Mouse (Mus musculus) lung, postnatal 4 days (tissue): ENCODE data around the gene Pqlc2.
A peak's percentile ranks its signal among the peaks of the same experiment; 100 is the strongest.

Source experiments
- DNase-seq, 2 experiments: peaks; one replicate each; pipeline ENCODE4 v3.0.0; 2021

Pqlc2 gene

GRCm38 (mm10) chr4:139302241-139302640, 8.3 kb downstream of the Pqlc2 start:
- no peak for DNase-seq

DNA sequence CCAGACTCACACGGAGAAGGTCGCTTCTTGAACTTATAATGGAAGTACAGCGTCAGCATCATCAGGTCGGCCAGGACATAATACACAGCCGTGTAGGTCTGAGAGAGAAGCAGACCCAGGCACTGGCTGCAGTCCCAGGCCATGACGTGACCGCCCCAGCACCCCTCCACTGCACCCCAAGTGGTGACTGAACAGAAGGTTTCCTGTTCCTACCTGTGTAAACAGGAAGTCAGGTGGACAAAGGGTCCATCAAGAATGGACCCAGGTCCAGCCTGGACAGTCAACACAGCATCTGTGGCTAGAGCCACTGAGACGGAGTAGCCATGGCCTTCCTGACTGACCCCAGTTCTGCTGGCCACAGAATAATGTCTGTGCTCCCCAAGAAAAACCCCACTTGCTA, 8.7 kb downstream of the Pqlc2 start:
- DNase-seq: no peak

DNA sequence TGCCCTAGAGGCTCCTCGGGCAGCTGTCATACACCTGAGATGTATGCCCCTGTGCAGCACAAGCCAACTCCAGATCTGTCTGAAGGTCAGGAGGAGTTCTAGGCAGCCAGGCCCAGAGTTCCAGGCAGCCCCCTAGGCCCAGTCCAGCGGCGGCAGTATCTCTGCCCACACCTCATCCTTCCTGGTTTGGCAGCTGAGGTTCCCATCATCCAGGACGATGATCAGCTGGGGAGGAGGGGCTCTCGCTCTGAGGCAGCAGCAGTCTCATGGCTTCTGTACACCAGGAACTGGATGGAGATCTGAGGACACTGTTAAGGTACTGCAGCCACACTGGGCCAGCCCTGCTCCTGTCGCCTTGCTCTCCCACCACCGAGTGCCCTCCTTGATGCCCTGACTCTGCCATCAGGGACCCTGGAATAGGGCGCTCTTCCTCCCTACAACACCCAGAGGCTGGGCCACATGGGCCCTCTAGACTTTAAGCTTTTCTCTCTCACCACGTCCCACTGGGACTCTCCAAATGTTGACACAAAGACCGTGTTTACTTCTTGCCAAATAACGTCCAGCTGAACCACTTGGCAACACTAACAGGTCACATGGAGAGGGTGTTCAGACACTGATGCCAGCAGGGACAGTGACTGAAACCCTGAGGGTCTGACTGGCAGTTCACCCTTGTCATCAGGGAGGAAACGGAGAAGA, 11.7 kb downstream of the Pqlc2 start:
- DNase-seq: peak; percentile 39 to 65

- peak in 1 of 2 experiments; percentile 46 for DNase-seq
Observed at GRCm38 (mm10) chr4:139297566-139297965, 12.9 kb downstream of the Pqlc2 start.

DNA sequence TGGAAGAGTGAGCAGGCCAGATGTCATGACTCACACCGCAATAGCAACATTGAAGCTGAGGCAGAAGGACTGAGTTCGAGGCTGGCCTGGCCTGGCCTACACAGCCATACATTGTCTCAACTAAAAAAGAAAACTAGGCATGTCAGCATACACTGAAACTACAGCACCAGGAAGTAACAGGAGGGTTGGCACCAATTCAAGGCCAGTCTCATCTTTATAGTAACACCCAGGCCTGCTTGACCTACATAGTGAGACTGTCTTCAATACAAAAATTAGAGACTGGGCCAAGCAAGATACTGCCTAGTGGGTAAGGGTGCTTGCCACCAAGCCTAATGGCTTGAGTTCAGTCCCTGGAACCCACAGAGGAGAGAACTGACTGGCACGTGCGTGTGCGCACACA, 18.5 kb downstream of the Pqlc2 start:
- no peak for DNase-seq

DNA sequence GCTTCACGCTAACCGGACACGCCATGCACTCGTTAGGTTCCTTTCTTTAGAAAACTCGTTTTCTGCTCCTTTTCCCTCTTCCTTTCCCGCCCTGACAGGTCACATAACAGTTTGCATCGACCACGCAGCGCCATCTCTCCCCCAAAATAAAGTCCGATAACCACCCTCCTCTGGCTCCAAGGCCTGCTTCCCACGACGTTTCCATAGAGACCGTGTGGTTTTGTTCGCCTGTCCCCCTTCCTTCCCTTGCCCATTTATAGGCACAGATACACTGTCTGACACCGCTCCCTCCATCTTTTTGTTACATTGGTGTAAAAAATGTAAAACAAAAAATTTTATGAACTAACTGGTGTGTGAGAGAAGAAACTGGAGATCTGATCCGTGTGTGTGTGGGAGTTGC, 19.4 kb downstream of the Pqlc2 start:
- no peak for DNase-seq

GRCm38 (mm10) chr4:139289017-139289416, 21.5 kb downstream of the Pqlc2 start:
- DNase-seq: peak; percentile 64 to 68

DNA sequence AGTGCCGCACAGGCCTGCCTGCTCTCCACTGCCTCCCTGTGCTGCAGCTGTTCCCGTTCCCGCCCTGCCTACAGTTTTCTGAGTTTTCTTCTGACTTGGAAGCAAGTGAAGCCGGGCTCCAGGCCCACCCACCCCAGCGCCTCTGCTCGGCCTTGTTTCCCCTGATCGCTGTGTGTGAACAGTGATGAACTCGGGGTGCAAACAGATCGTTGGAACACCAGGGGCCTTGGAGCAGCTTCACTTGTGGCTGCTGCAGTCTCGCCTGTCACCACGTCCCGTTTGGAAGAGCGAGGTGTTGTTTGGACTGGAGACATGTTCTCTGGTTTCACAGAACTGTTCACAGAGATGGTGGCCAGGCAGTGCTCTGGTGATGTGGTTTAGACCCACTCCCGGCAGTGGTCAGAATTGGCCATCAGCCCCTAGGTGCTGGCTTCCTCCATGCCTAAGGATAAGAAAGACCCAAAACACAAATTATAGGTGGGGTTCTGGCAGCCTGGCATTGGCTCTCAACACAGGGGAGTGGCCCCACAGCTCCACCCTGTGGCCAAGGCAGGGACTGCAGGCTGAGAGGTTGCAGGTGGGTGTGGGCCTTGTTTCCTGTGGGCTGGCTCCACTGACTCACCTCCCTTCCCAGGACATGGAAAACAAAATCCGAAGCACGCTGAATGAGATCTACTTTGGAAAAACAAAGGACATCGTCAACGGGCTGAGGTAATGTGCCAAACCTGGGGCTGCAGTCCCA, 23.2 kb downstream of the Pqlc2 start:
- peak; percentile 80 to 87 for DNase-seq

DNA sequence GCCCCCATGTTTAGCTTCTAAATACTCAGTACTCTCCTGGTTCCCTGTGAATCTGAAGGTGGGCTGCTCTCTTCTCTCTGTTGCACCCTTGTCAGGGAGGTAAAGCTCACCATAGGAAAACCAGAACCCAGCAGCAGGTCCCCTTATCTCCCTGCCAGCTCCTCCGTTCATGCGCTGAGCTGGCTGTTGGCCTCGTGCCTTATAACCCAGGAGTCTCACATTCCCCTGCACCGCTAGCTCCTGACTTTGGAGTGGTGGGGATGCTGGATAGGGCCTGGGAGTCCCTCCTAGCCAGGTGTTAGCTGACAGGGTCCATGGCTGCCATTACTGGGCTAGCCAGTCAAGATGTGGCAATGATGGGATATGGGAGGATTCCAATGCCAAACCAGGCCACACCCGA, 24.3 kb downstream of the Pqlc2 start:
- no peak for DNase-seq

- DNase-seq: no peak
Observed at GRCm38 (mm10) chr4:139284877-139285276, 25.6 kb downstream of the Pqlc2 start.

GRCm38 (mm10) chr4:139282955-139283417, 27.5 kb downstream of the Pqlc2 start:
- DNase-seq: no peak

DNA sequence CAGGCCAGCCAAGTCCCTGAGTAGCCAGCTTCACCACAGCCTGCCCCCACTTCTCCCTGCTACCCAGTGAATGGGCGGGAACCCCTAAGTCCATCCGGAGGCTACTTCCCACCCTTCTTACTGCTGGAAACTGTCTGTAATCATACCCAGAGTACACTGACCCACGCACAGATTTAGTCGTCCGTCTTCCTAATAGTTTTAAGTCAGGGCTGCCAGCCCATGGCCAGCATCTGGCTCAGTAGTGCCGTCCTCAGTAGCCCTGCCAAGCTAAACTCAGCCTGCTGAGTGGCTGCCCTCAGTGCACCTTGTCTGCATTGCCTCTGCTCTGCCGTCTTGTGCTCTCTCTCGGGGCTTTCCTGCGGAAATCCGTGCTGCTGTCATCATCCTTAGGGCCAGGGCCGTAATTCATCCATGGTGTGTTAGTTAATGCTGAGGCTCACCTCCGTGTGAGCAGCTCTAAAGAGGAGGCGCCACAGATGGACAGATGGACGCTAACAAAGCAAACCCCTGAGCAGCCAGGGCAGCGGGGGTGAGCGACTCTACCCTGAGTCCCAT, 28.6 kb downstream of the Pqlc2 start:
- DNase-seq: no peak

DNA sequence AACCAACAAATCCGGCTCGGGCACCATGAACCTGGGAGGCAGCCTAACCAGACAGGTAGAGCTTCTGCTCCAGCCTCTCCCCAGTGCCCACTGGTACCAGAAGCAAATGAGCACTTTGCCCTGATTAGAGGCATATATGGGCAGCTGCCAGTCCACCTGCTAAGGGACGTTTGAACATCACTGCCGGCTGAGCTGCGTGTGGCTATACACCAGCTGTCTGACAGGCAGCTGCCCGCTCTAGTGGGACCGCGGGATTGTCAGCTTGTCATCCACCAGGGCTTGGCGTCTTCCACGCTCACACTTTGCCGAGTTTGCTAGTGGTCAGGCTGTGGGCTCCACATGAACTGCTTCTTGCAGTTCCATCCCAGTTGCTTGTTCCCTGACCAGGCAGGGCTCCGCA, 30.0 kb downstream of the Pqlc2 start:
- DNase-seq: no peak

DNA sequence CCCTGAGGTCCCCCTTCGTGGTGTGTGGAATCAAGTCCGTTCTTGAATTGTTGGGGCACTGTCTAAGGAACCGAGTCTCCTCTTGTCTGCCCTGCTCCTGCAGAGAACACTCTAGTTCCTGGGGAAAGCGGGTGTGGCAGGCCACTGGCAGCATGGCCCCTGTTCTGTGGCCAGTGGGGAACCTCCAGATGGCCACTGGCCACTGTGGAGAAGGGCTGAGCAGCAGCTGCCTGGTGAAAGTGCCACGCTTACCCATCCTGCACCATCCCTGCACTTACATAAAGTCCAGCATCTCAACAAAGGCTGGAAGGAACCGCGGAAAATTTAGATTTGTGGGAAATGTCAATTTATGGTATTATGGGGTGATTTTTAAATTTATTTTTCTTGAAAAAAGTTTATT, 34.1 kb downstream of the Pqlc2 start:
- DNase-seq: no peak

DNA sequence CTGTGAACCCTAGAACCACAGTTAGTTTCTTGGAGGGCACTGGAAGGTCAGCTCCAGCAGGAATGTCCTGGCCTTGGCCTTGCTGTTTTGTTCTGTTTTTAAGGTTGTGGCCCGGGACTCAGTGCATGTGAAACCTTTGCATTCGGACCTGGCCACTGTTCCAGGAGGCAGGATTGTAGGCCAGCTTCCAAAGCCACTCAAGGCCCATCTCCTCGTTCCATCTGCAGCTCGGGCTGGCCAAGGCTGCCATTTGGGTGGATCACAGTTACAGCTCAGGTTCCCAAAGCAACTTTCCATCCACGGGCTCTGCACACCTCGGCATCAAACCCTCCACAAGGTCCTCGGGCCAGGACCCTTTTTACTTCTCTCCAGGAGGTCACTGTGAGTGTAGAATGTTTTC, 35.9 kb downstream of the Pqlc2 start:
- DNase-seq: no peak

DNA sequence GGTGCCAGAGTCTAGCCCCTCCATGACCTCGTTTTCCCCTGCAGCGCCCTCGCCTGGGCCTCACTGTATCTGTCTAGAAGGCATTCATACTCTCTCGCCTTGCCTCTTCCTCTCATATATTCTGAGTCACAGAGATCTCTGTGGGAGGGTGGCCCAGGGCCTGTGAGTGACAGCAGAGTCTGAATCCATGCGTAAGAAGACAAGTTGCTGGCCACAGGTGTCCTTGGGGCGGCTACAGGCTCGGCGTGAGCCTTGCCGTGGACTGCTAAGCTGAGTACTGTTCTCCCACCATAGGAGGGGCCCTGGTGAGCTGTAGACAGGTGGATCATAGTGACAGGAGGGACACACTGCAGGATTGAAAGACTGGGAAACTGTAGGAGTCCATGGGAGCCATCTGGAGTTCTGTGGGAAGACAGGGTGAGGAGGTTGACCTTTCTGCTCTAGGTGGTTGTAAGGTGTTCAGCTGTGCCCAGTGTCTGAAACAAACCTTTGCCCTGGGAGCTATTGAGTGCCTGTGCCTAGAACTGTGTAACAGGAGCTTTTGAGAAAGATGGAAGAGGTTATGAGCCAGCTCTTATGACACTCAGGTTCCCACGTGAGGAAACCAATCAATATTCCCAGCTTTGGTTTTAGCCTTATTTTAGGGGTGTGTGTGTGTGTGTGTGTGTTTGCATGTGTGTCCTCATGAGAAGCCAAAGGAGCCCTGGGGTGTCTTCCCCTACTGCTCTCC, 37.4 kb downstream of the Pqlc2 start:
- DNase-seq: no peak

DNA sequence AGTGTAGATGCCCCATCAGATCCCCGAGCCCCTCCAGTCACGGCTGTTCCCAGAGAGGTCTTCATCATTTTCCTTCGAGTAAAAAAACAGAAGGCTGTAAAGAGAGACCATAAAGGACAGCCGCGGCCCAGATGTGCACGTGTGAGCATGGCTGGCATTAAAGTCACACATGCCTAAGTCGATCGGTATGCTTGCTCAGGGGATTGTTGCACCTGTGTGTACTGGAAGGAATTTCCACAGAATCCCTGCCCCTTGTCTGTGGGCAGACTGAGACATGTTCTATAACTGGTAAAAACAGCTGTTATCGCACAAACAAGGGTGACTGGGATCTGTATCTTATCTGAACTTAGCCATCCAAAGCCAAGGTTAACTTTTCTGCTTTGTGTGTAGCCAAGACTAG, 38.9 kb downstream of the Pqlc2 start:
- DNase-seq: no peak

DNA sequence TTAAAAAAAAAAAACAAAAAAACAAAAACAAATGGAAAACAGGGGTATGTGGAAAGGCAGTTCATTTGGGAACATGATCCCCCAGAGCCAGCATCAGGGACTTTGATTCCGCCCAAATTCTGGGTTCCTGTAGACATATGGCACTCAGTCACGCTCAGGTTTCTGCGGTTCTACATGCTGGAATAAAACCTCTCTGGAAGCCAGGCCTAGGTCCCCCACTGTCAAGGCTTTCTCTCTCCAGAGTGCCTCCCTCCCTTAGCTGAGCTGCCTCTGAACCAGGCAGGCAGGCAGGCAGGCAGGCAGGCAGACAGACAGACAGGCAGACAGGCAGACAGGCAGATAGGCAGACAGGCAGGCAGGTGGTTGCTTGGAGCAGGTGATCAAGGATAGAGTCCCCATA, 40.3 kb downstream of the Pqlc2 start:
- no peak for DNase-seq

GRCm38 (mm10) chr4:139268242-139268641, 42.3 kb downstream of the Pqlc2 start:
- no peak for DNase-seq

- no peak for DNase-seq
Observed at GRCm38 (mm10) chr4:139267335-139267734, 43.2 kb downstream of the Pqlc2 start.

DNA sequence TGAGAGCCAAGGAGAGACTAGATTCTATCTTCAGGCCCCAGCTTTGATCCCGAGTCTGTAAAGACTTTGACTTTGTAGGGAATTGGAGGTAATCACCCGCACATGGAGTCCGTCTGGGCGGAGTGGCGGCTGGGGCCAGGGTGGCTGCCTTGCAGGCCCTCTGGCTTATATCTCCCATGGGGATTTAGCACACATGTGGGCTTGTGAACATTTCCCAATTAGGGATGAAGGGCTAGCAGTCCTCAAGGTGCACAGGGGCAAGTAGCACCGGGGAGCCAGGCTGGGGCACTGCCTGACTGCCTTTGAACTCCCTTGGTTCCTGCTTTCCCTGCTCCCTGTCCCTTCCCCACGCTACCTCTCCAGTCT, 44.0 kb downstream of the Pqlc2 start:
- DNase-seq: no peak

- DNase-seq: no peak
Observed at GRCm38 (mm10) chr4:139265783-139266499, 44.6 kb downstream of the Pqlc2 start.

GRCm38 (mm10) chr4:139262981-139263380, 47.5 kb downstream of the Pqlc2 start:
- no peak for DNase-seq
